Mouse (Mus musculus) urinary bladder, postnatal 4 days (tissue): ENCODE results near the gene Rasgef1a.

Source experiments
- DNase-seq, 2 experiments: peaks; one replicate each; pipeline ENCODE4 v3.0.0; 2021 to 2022; ENCODE audit warnings: low spot score in 2 of 2

Gene Rasgef1a

DNA sequence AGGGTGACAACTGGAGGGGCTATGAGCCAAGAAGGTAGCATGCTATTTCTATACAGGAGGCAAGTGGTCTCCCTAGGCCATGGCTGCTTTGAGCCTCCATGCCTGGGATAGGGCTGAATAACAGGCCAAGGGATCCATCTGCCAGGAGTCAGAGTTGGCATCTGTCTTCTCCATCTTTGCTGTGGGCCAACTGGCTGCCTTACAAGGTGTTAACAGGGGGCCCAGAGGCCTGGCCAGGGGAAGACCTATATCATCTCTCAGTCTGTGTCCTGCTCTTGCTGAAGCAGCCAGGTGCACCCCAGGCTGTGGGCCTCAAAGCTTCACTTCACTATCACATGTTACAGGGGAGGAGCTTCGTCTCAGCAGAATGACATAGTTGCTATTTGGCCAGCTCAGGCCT lies 60.9 kb downstream of the Rasgef1a start:
- no peak for DNase-seq

DNA sequence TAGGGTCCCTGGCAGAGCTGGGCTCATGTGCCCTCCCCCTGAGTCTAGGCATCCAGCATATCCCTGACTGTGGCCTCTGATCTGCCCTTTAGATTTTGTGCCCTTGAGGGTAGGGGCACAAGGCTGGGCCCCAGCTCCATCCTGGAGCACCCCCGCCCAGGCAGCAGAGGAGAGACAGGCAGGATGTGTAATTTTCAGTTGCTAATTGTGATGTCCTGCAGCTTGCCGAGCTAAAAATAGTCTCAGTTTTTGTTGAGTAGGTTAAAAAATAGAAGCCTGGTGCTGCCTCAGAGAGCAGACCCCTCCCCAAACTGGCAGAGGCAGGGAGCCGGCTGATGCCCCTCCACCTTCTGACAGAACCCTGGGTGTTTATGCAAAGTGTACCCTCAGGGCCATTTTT lies 62.9 kb downstream of the Rasgef1a start:
- DNase-seq, result no peak

DNA sequence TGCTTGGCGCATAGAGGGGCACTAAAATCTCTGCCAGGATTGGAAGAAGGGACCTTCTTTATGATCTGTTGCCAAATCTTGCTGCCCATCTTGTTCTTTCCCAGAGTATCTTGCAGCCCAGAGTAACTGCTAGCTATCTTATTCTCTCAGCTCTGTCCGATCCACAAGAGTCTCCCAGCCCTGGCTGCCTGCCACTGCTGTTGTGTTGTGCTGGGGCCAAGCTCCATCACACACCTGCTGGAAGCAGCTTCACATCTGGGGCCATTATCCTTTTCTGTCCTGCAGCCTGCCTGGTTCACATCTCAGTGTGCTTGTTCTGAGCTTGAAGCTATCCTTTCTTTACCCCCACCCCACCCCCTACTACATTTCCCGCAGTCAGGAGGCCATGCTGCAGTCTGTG lies 65.0 kb downstream of the Rasgef1a start:
- DNase-seq, result no peak

DNA sequence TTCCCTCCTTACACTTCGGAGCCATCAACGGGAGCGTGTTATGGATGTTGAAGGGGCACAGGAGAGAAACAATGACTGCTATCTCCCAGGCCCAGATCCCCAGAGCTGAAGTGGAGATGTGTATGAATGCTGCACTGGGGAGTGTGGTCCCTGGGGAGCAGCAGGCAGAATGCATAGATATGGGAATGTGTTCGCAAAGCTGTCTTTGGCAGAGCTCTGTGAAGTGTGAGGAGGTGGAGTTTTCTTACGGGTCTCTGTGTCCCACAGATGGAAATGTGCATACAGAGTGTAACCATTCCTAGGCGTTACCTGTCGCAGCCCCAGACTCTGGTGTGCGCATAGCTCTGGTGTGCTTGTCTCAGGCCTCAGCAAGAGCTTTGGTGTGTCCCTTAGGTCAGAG lies 65.5 kb downstream of the Rasgef1a start:
- DNase-seq, result no peak

DNA sequence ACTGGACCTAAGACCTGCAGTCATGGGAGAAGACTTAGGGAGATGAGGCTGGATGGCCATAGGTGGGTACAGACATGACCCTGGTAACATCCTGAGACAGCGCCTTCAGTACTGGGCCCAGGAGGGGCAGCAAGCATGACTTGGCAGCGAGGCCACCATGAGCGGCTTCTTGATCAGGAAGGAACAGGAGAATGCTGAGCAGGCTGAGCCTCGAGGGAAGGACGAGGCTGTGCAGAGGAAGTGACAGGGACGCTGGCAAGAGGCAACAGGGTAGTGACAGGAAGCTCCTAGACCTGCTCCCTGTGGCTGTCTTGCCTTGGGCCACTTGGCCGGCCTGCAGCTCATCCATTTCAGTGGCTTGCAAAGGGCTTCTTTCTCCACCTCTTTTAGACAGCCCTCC lies 66.2 kb downstream of the Rasgef1a start:
- DNase-seq, result peak in 1 of 2 experiments; percentile 54

DNA sequence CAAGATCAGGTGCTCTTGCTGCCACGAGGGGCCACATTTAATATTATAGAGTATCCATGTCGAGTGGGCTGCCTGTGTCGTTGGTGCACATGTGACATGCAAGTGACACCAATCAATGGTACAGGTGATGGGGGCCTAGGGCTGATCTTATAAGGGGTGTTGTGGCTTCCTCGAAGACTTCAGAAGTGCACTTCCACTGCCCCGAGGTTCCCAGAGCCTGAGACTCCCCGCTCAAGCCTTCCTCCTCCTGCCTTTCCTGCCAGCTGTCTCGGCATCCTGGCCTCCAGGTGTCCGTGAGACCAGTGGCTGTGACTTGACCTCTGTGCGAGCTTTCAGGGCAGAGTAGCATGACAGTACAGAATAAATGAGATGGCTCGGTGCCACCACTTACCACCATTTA lies 67.5 kb downstream of the Rasgef1a start:
- DNase-seq, result peak; percentile 13 to 55

DNA sequence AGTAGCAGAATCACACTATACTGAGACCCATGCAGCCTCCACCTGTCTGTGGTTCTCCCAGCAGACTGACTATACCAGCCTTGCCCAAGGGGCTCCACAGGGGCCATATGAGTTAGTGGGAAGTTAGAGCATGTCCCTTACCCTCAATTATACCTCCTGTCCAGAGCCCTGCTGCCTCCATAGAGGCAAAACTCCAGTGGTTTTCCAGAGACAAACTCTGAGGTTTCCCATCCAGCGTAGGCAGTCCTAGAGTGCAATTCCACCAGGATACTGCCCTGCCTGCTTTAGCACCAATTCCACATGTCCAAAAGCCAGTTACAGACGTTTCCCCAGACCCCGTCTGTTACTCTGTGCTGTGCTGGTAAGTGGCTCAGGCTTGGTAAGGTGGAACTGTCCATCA lies 68.1 kb downstream of the Rasgef1a start:
- peak in 1 of 2 experiments; percentile 12 for DNase-seq

DNA sequence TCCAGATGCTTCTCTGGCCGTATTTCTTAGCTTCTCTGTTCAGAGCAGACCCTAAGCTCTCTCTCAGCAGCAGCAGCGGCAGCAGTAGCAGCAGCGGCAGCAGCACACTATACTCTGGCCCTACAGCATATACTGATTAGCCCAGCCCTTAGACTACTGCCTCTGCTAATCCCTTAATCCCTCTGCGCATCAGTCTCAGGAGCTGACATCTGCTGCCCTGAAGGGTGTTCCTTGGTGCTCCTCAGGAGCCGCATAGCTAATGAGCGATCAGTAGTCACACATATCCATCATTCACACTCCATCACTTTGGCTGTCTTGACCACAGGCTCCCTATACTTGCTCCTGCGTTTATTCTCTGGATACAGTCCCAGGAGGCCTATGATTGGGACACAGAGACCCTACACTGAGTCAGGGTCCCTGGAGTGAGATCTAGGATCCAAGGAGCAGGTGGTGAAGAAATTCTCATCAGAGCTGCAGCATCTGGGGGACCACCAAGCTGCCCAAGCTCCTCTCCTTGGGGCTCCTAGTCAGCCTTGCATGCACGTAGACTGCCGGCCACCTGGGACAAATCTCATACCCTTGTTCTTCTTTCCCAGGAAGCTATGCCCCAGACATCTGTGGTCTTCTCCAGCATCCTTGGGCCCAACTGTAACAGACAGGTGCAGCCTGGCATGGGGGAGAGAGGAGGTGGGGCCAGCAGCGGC lies 68.7 kb downstream of the Rasgef1a start:
- DNase-seq, result peak in 1 of 2 experiments; percentile 14

DNA sequence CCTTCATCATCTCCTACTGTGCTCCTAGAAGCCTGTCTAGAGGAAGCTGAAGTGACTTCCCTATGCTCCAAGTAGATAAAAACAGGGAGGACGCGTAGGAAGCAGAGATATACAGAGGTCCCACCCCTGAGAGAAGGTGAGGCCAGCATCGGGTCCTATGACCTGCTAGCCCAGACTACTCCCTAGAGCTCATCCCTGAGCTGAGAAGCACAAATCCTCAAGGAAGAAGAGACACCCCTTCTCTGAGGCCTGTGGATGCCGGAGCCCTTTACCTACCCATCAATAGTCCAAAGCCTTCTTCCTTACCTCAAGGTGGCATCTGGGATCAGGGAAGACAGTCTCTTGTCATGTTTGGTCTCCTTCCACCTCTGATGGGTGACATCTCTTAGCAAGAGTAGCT lies 69.5 kb downstream of the Rasgef1a start:
- no peak for DNase-seq

DNA sequence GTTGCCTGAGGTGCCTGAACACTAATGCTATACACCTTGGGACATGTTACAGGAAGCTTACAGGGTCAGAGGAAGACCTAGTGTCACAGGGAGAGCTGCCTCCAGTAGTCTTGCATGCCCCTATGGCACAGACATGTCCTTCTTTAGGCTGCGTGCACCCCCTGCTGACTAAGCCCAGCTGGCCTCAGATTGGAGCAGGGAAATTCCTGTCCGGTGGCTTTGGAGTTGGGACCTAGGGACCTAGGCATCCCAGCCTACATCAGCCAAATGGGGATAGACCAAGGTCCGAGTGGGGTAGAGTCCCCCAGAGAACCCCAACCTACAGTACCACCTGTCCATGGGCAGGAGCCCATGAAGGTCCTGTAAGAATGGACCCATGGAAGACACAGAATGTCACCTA lies 71.1 kb downstream of the Rasgef1a start:
- peak; percentile 15 to 57 for DNase-seq

DNA sequence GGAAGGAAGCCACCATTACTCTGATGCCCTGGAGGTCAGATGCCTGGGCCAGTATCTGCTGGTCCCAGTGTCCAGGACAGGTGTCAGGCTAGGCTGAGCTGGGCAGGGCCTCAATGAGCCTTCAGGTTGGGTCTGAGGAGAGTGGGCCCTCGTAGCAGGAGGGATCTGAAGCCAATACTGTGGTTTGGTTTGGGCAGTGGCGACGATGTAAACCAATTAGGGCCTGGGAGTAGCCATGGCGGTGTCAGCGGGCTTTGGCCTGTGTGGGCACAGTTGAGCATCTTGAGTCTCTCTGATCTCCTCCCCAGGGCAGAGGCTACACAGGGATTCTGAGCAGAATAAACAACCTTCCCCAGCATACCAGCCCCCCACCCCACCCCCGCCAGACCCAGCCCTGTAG lies 72.4 kb downstream of the Rasgef1a start:
- peak in 1 of 2 experiments; percentile 49 for DNase-seq

DNA sequence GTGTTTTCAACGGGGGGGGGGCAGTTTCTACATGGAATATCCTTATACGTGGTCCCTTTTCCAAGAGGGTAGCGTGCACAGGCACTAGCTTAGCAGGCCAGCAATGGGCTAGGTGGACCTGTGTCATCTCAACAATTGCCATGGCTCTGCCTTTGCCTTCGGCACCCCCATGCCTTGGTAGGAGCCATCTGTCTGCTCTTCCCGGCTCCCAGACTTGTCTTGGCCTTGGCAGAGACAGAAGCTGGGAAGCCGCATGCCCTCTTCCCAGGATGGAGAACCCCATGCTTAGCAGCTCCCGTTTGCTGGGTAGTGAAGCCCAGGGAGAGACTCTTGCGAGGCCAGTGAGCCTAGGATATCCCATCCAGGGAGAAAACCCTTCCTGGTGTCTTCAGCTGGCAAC lies 73.4 kb downstream of the Rasgef1a start:
- DNase-seq, result peak in 1 of 2 experiments; percentile 13

DNA sequence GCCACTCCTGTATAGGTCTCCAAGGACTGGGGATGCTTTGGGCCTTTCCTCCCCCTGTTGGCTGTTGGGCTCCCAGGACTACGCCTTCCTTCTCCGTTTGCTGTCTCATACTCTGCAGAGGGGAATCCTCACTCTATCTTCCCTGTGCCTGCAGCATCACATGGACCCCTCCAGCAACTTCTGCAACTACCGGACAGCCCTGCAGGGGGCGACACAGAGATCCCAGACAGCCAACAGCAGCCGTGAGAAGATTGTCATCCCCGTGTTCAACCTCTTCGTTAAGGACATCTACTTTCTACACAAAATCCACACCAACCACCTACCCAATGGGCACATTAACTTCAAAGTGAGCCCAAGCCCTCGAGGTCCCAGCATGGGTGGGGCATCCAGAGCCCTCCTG lies 76.7 kb downstream of the Rasgef1a start:
- DNase-seq, result peak; percentile 18 to 57

DNA sequence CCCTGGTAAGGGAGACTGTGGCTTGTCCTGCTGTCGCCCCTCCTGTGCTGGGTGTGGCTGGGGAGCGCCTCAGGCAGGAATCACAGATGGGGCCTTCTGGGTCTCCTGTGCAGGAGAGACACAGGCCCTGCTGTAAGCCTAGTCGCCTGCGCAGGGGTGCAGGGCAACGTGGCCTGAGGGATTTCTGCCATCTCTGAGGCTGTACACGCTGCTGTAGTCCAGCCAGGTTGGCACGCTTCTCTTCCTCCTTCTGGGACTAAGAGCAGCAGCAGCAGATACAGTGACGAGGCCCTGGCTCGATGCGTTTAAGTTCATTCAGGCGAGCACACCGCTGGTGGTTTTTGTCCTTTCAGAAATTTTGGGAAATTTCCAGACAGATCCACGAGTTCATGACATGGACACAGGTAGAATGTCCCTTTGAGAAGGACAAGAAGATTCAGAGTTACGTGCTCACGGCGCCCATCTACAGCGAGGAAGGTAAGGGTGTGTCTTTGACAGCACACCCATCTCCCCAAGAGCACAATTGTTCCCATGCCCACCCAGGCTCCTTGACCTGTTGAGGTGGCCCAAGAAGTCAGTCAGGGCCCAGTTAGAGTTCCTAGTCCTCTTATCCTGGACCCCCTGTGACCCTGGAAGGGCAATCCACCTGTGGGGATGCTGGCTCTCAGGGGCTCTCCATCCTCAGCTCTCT lies 77.7 kb downstream of the Rasgef1a start:
- peak; percentile 15 to 55 for DNase-seq

DNA sequence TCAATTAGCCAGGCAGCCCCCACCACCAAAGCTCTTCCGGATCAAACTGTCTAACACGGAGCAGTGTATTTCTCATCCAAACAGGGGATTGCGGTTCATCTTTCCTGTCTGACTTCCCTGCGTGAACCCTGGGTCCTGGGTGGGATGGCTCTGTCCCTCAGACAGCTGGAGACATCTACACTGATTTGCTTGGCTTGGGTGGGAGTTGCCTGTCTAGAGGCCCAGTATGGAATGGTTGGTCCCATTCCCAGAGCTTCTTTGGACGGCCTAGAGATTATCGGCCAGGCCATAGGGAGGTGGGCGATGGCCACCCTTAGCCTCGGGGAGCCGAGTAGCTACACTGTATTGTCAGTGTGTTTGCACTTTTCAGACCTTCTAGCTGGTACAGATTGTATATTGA lies 79.6 kb downstream of the Rasgef1a start:
- peak in 1 of 2 experiments; percentile 52 for DNase-seq

DNA sequence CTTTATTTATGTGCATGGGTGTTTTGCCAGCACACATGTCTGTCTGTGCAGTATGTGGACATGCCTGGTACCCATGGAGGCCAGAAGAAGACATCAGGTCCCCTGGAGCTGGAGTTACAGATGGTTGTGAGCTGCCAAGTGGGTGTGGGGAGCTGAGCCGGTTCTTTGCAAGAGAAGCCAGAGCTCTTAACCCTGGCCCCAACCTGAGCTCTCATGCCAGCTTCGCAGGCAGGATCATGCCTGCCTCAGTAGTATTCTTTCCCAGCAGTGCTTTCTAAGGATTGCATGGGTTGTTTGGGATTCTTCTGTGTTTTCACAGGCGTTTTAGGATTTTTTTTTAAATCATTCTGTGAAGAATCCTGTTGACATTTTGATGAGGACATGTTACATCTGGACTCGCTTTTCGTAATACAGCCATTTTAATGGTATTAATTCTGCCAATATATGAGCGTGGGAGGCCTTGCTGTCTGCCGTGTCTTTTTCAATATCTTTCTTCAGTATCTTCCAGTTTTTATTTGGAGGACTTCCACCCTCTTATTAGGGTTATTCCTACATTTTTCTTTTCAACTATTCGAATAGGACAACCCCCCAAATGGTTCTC lies 86.6 kb downstream of the Rasgef1a start:
- DNase-seq, result peak in 1 of 2 experiments; percentile 56

DNA sequence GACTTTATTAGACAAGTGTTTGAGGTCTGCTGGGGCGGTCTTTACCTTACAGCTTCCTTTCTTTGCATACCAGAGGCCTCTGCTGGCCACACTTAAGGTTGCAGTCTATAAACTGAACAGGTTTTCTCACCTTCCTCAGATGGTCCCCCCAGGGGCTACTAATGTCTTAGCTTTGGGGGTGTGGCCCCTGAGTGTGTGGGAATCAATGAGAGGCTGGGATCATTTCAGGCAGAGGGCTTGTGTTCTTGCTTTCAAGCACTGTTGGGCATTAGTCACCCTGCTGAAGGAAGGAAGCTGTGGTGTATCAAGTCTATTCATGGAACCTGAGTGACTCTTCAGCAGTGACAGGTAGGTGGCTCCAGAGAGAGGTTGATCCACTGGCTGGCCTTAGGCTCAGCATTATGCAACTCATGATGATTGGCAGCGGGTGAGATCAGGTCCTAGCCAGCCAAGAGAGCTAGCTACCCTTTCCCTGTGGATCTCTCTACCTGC lies 88.1 kb downstream of the Rasgef1a start:
- peak in 1 of 2 experiments; percentile 54 for DNase-seq

DNA sequence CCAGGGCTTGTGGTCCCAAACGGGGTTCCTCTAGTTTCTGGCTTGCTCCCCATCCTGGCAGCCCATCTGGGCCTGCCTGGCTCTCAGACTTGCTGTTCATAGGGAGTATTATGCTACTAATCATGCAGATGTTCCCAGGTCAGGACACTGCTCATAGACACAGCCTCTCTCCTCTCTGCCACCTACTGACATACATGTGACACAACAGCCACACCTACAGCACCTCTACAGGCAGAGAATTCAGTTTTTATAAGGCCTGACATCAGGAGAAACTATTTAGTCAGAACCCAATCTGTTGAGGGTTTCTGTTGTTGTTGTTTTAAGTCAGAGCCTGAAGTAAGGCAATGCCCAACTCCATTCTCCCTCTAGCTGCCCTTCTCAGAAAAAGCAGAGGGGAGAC lies 100.6 kb downstream of the Rasgef1a start:
- DNase-seq, result no peak

DNA sequence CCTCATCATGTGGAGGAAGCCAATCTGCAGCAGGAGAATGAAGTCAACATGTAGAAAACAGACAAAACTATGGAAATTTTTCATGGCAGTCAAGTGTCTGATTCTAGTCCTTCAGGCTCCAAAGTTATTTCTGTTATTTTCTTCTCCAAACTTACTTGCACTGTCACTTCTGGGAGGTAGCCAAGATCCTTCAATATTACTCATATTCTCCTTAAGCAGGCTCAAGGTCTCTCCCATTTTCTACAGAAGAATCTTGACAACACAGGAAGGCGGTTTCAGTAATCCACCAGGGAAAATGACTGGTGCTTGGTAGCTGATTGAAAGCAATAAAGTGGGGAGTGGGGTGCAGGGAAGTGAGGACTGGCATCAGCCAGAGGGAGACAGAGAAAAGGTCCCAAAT lies 111.5 kb downstream of the Rasgef1a start:
- DNase-seq, result no peak

DNA sequence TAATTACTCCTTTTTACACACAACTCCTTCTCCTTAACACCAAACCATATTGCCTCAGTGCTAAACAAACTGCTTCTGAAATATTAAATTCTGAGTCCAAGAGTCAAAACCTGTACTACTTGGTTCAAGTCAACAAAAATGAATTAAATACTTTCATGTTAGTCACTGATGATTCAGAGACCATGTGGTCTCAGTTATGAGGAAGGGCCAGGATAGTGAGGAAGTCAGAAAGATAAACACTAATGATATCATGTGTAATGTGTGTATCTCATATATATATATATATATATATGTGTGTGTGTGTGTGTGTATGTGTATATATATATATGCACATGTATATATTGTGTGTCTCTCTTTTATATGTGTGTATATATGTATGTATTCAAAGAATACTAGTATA lies 115.3 kb downstream of the Rasgef1a start:
- no peak for DNase-seq

DNA sequence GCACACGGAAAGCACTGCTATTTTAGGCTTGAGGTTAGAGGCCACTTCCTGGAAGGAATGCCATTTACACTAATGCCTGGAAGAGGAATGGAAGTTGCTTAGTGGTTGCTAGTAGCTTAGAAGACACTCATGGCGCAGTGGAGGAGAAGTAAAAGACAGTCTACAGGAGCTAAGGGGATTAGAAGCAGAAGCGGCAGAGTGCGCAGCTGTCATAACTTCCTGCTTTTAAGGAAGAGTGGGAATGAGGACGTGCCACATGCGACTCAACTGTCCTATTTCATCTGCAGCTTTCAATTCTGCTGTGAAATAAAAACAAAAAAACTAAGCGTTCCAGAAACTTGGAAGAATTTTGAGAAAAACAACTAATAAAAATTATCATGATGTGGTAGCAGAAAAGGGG lies 116.0 kb downstream of the Rasgef1a start:
- no peak for DNase-seq

DNA sequence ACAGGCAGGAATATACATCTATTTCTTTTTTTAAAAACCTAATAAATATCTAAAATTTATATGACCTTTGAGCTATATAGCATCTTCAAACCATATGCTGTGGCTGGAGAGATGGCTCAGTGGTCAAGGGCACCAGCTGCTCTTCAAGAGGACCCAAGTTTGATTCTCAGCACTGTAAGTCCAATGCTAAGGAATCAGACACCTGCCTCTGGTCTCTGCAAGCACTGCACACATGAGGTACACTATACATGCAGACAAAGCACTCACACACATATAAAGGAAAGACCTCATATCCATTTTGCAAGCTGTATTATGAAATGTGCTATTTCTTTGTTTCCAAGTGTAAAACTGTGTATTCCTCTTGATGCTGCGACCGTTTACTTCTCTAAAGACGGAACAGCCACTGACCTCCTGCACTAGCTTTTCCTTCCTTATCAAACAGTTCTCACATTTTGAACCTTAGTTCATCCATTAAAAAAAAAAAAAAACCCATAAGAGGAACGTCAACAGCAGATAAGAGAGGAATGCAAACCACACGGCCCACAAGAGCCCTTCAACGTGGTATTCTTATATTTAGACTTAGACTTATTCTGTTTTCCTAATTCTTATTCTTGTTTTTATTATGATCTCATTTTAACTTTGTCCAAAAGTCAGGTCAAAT lies 116.7 kb downstream of the Rasgef1a start:
- no peak for DNase-seq
